Comparison of ENCODE assay signal across 8 mouse cellular contexts in genomic region chr3:69481835-69482234, GRCm38 (mm10).
A peak's percentile ranks its signal among the peaks of the same experiment; 100 is the strongest.
DNase-seq lines count a peak whose midpoint lies in the region; ATAC-seq and TF ChIP-seq lines count a peak whose summit lies in the region.

No protein-coding gene starts in this region.

- DNase-seq in ZHBTc4 (ENCODE audit: low read depth, low spot score): peak; percentile 68
- DNase-seq in kidney, postnatal 0 days (ENCODE audit: low spot score): peak; percentile 80
- DNase-seq in thymus, postnatal 14 days: peak; percentile 67

- H3K27me3 ChIP-seq in C2C12 (ENCODE audit: control insufficient read depth, insufficient read depth, insufficient read length): no peaks in the 10 kb centered on the region
- no peaks in the 10 kb centered on the region for H3K27me3 ChIP-seq in kidney, postnatal 0 days (ENCODE audit: insufficient read depth, low read length)
- H3K27me3 ChIP-seq in liver, embryonic 12.5 days (replicated peaks): no peaks in the 10 kb centered on the region
- no peaks in the 10 kb centered on the region for H3K27me3 ChIP-seq in neural tube, embryonic 13.5 days

- H3K36me3 ChIP-seq in C2C12 (ENCODE audit: control insufficient read depth, insufficient read depth): no peaks in the 10 kb centered on the region
- no peaks in the 10 kb centered on the region for H3K36me3 ChIP-seq in kidney, postnatal 0 days (ENCODE audit: insufficient read depth, low read length)
- no peaks in the 10 kb centered on the region for H3K36me3 ChIP-seq in liver, embryonic 12.5 days
- H3K36me3 ChIP-seq in neural tube, embryonic 13.5 days: no peaks in the 10 kb centered on the region

- H3K4me3 ChIP-seq in C2C12 (ENCODE audit: insufficient read depth, poor library complexity, severe bottlenecking): no peak overlapping the region
- H3K4me3 ChIP-seq in kidney, postnatal 0 days (replicated peaks; ENCODE audit: low read depth, low read length): no peak overlapping the region
- H3K4me3 ChIP-seq in liver, embryonic 12.5 days: no peak overlapping the region
- H3K4me3 ChIP-seq in neural tube, embryonic 13.5 days: no peak overlapping the region

- no peaks in the 10 kb centered on the region for H3K79me2 ChIP-seq in C2C12 (ENCODE audit: control insufficient read depth, insufficient read depth)

- WGBS in kidney, postnatal 0 days: 35% methylated on average over 4 of the region's 4 CpGs
- 29% methylated on average over 4 of the region's 4 CpGs for whole genome bisulfite sequencing in liver, embryonic 12.5 days (ENCODE audit: insufficient replicate concordance)
- WGBS in neural tube, embryonic 13.5 days: 32% methylated on average over 4 of the region's 4 CpGs

- TF ChIP-seq CTCF in C2C12 (IDR thresholded peaks at IDR 0.05; ENCODE audit: control insufficient read depth, insufficient read depth, insufficient read length): peak; percentile 13
- peak; percentile 94 for TF ChIP-seq CTCF in kidney, postnatal 0 days (IDR thresholded peaks at IDR 0.05; ENCODE audit: low read depth)

- H3K4me1 ChIP-seq in kidney, postnatal 0 days (replicated peaks; ENCODE audit: insufficient read depth, low read length): no peaks in the 10 kb centered on the region
- no peaks in the 10 kb centered on the region; the same call in 1 of the 2 replicates for H3K4me1 ChIP-seq in liver, embryonic 12.5 days
- peaks cover 53% of the 10 kb centered on the region for H3K4me1 ChIP-seq in neural tube, embryonic 13.5 days (replicated peaks)

- no peak overlapping the region for H3K9ac ChIP-seq in kidney, postnatal 0 days (ENCODE audit: low read depth, low read length)
- no peak overlapping the region for H3K9ac ChIP-seq in liver, embryonic 12.5 days
- no peak overlapping the region for H3K9ac ChIP-seq in neural tube, embryonic 13.5 days

- H3K79me3 ChIP-seq in C2C12 (ENCODE audit: low read depth): no peaks in the 10 kb centered on the region

- no peak overlapping the region for H3ac ChIP-seq in C2C12 (ENCODE audit: control insufficient read depth, insufficient read length, low read depth)

- no peak overlapping the region for H3K27ac ChIP-seq in kidney, postnatal 0 days
- no peak overlapping the region for H3K27ac ChIP-seq in liver, embryonic 12.5 days
- H3K27ac ChIP-seq in neural tube, embryonic 13.5 days (replicated peaks): no peak overlapping the region

- no peaks in the 10 kb centered on the region for H3K9me3 ChIP-seq in kidney, postnatal 0 days (replicated peaks; ENCODE audit: low read length)
- no peaks in the 10 kb centered on the region for H3K9me3 ChIP-seq in liver, embryonic 12.5 days (replicated peaks)
- H3K9me3 ChIP-seq in neural tube, embryonic 13.5 days: no peaks in the 10 kb centered on the region

- no peak overlapping the region for H3K4me2 ChIP-seq in kidney, postnatal 0 days (ENCODE audit: low read length)
- no peak overlapping the region for H3K4me2 ChIP-seq in liver, embryonic 12.5 days
- no peak overlapping the region for H3K4me2 ChIP-seq in neural tube, embryonic 13.5 days

- ATAC-seq in common myeloid progenitor, adult 5-6 weeks (replicated peaks; ENCODE audit: low read depth, poor library complexity, severe bottlenecking): peak; percentile 77
- peak; percentile 72 for ATAC-seq in granulocyte monocyte progenitor cell, adult 5-6 weeks (replicated peaks; ENCODE audit: poor library complexity, severe bottlenecking)
- ATAC-seq in kidney, postnatal 0 days (replicated peaks; ENCODE audit: low FRiP score, low read depth): no peak; the same call in 1 of the 2 replicates
- ATAC-seq in liver, embryonic 12.5 days: 0 out of 2 replicates have a peak, but pooled peaks have one; percentile 42
- peak; percentile 56; the same call in 1 of the 2 replicates for ATAC-seq in neural tube, embryonic 13.5 days (ENCODE audit: low read depth)

TF ChIP-seq in C2C12, 6 proteins besides CTCF, POLR2A, EP300 and RAD21:
- TF ChIP-seq MAX (IDR thresholded peaks at IDR 0.05): no peak
- TF ChIP-seq USF1 (IDR thresholded peaks at IDR 0.05; ENCODE audit: low read depth): no peak
- TF ChIP-seq CEBPB (IDR thresholded peaks at IDR 0.05; ENCODE audit: low read depth): no peak
